Mouse (Mus musculus): ENCODE results near the gene Ache. TPM values are rescaled to one million over a fixed set of nuclear protein-coding genes. Genes with fewer than 3 reads are reported as not detected.

Ache gene
- total and polyA plus RNA-seq, 3 experiments: 7.0 to 16.8 TPM; not detected in 1

GRCm38 (mm10) chr5:137304165-137304564 lies 16.8 kb downstream of the Ache start:
- no peaks in the 10 kb centered on the region for H3K27me3 ChIP-seq (ENCODE audit: control insufficient read depth in 1 of 2, insufficient read depth in 2 of 2, low read length in 2 of 2)
- peaks cover 43% of the 10 kb centered on the region for H3K79me2 ChIP-seq (ENCODE audit: control insufficient read depth, insufficient read depth, low read length, poor library complexity)
- H3K9me3 ChIP-seq (replicated peaks; ENCODE audit: insufficient read depth, low read length): no peaks in the 10 kb centered on the region
- DNase-seq (ENCODE audit: low read depth, low spot score): peak; percentile 43
- peaks cover 6 to 56% of the 10 kb centered on the region in 2 experiments; a peak in 3 of 4 replicates for H3K36me3 ChIP-seq (ENCODE audit: control insufficient read depth in 1 of 2, insufficient read depth in 2 of 2, low read length in 2 of 2)
- H3K27ac ChIP-seq (ENCODE audit: control insufficient read depth, low read depth, low read length): peak overlapping the region; percentile 93
- no peak overlapping the region for H3K4me3 ChIP-seq (ENCODE audit: control insufficient read depth in 1 of 2, insufficient read depth in 1 of 2, low read depth in 2 of 2, low read length in 2 of 2)
- H3K4me1 ChIP-seq (ENCODE audit: control insufficient read depth in 1 of 2, insufficient read depth in 2 of 2, low read length in 2 of 2): peaks cover 7 to 50% of the 10 kb centered on the region in 2 experiments; a peak in 3 of 4 replicates
- H3K9ac ChIP-seq (ENCODE audit: control insufficient read depth, low read depth, low read length, poor library complexity, severe bottlenecking): peak overlapping the region; percentile 23
- TF ChIP-seq POLR2AphosphoS5 (IDR thresholded peaks at IDR 0.05; ENCODE audit: borderline replicate concordance, low read depth, low read length) (no peak), USF2 (IDR thresholded peaks at IDR 0.05; ENCODE audit: borderline replicate concordance in 1 of 2, insufficient read depth in 1 of 2, low read depth in 1 of 2, low read length in 2 of 2) (no peak), BHLHE40 (IDR thresholded peaks at IDR 0.05; ENCODE audit: borderline replicate concordance, low read depth, low read length) (no peak), EP300 (IDR thresholded peaks at IDR 0.05; ENCODE audit: low read depth in 1 of 2, low read length in 2 of 2) (no peak), MAX (IDR thresholded peaks at IDR 0.05; ENCODE audit: low read length) (no peak), ELF1 (IDR thresholded peaks at IDR 0.05; ENCODE audit: low read depth, low read length) (no peak), RAD21 (IDR thresholded peaks at IDR 0.05; ENCODE audit: low read depth, low read length) (no peak), JUND (IDR thresholded peaks at IDR 0.05; ENCODE audit: low read depth, low read length) (no peak), POLR2A (IDR thresholded peaks at IDR 0.05; ENCODE audit: control insufficient read depth in 1 of 2, insufficient read depth in 1 of 2, low read depth in 1 of 2, low read length in 2 of 2, poor library complexity in 1 of 2) (no peak), ZC3H11A (IDR thresholded peaks at IDR 0.05; ENCODE audit: low read depth, low read length) (no peak), GABPA (IDR thresholded peaks at IDR 0.05; ENCODE audit: low read depth, low read length) (no peak), UBTF (IDR thresholded peaks at IDR 0.05; ENCODE audit: borderline replicate concordance, insufficient read depth, low read depth, low read length) (no peak), ETS1 (IDR thresholded peaks at IDR 0.05; ENCODE audit: low read depth, low read length) (no peak), ZMIZ1 (IDR thresholded peaks at IDR 0.05; ENCODE audit: low read depth, low read length) (no peak), NELFE (IDR thresholded peaks at IDR 0.05; ENCODE audit: low read depth, low read length) (no peak), SMC3 (IDR thresholded peaks at IDR 0.05; ENCODE audit: low read depth, low read length) (no peak), GATA1 (IDR thresholded peaks at IDR 0.05; ENCODE audit: low read depth, low read length) (no peak)

- Histone ChIP-seq H3K9me3 (replicated peaks; ENCODE audit: insufficient read depth, low read length) (no peaks in the 10 kb centered on the region), H3K27ac (ENCODE audit: control insufficient read depth, low read depth, low read length) (peak overlapping the region; percentile 93), H3K79me2 (ENCODE audit: control insufficient read depth, insufficient read depth, low read length, poor library complexity) (peaks cover 43% of the 10 kb centered on the region), H3K36me3 (ENCODE audit: control insufficient read depth in 1 of 2, insufficient read depth in 2 of 2, low read length in 2 of 2) (peaks cover 6 to 51% of the 10 kb centered on the region in 2 experiments; a peak in 3 of 4 replicates), H3K9ac (ENCODE audit: control insufficient read depth, low read depth, low read length, poor library complexity, severe bottlenecking) (peak overlapping the region; percentile 93), H3K4me3 (ENCODE audit: control insufficient read depth in 1 of 2, insufficient read depth in 1 of 2, low read depth in 2 of 2, low read length in 2 of 2) (peak overlapping the region in 1 of 2 experiments; percentile 22; a peak in 3 of 4 replicates), H3K27me3 (ENCODE audit: control insufficient read depth in 1 of 2, insufficient read depth in 2 of 2, low read length in 2 of 2) (no peaks in the 10 kb centered on the region), H3K4me1 (ENCODE audit: control insufficient read depth in 1 of 2, insufficient read depth in 2 of 2, low read length in 2 of 2) (peaks cover 5 to 46% of the 10 kb centered on the region in 2 experiments; a peak in 3 of 4 replicates)
- DNase-seq (ENCODE audit: low read depth, low spot score): no peak
- TF ChIP-seq KAT2A (conservative IDR thresholded peaks at IDR 0.05; ENCODE audit: low read depth, low read length): no peak
These were observed 17.5 kb downstream of the Ache start for GRCm38 (mm10) chr5:137304816-137305215.

All from MEL (cell line).